8 mouse cellular contexts compared by ENCODE assay signal in the genomic region with DNA sequence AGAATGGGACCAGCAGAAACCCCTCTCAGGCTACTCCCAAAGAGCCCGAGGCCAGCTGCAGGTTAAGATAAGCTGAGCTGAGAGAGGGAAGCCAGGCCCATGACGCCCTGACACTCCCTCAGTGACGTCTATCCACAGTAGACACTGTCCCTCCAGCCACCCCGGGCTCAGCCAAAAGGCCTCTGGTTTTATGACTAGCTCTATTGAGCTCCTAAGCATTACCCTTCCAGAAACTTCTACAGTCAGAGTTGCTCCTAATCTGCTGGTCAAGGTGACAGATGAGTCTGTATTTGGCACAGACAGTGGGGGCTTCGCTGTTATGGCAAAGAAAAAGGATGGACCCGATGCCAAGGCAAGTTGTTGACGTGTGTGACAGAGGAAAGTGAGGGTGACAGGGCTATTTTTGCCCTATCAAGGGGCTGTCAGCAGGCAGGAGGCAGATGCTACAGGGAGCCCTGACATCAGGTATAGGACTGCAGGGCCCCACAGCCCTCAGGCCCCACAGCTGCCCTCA.
DNase-seq lines count a peak whose midpoint lies in the region; ATAC-seq and TF ChIP-seq lines count a peak whose summit lies in the region.

No protein-coding gene starts in this region.

- TF ChIP-seq CTCF in MEL (IDR thresholded peaks at IDR 0.05 in 2 of 3, conservative IDR thresholded peaks at IDR 0.05 in 1 of 3; ENCODE audit: control insufficient read depth in 1 of 3, insufficient read depth in 1 of 3, low read depth in 2 of 3, low read length in 3 of 3, poor library complexity in 1 of 3, severe bottlenecking in 1 of 3), result no peak

- ATAC-seq in frontal cortex, adult (ENCODE audit: low TSS enrichment), result 0 out of 2 replicates have a peak, but pooled peaks have one; percentile 34
- ATAC-seq in heart, embryonic 13.5 days (ENCODE audit: extremely low read depth, insufficient number of reproducible peaks, low FRiP score, low TSS enrichment), result peak; percentile 88
- peak; percentile 99 for ATAC-seq in liver, embryonic 15.5 days (ENCODE audit: insufficient read depth)

- peaks cover 0 to 10% of the 10 kb centered on the region in 2 experiments; a peak in 2 of 4 replicates for H3K36me3 ChIP-seq in MEL (ENCODE audit: control insufficient read depth in 1 of 2, insufficient read depth in 2 of 2, low read length in 2 of 2)
- no peaks in the 10 kb centered on the region for H3K36me3 ChIP-seq in heart, embryonic 13.5 days
- H3K36me3 ChIP-seq in liver, embryonic 15.5 days (replicated peaks), result no peaks in the 10 kb centered on the region

- H3K4me3 ChIP-seq in MEL (ENCODE audit: control insufficient read depth in 1 of 2, insufficient read depth in 1 of 2, low read depth in 2 of 2, low read length in 2 of 2), result peak overlapping the region; percentile 24 to 81
- no peak overlapping the region for H3K4me3 ChIP-seq in heart, embryonic 13.5 days
- H3K4me3 ChIP-seq in liver, embryonic 15.5 days (replicated peaks), result peak overlapping the region; percentile 53

- H3K4me2 ChIP-seq in heart, embryonic 13.5 days, result peak overlapping the region; percentile 28; the same call in 1 of the 2 replicates
- peak overlapping the region; percentile 66 for H3K4me2 ChIP-seq in liver, embryonic 15.5 days

- TF ChIP-seq EP300 in MEL (IDR thresholded peaks at IDR 0.05; ENCODE audit: low read depth in 1 of 2, low read length in 2 of 2), result peak in 1 of 2 experiments; percentile 13; a peak in 2 of 4 replicates

- peak overlapping the region; percentile 59 for H3K27ac ChIP-seq in MEL (ENCODE audit: control insufficient read depth, low read depth, low read length)
- peak overlapping the region; percentile 94 for H3K27ac ChIP-seq in heart, embryonic 13.5 days (replicated peaks)
- H3K27ac ChIP-seq in liver, embryonic 15.5 days (replicated peaks), result peak overlapping the region; percentile 99

- H3K9ac ChIP-seq in MEL (ENCODE audit: control insufficient read depth, low read depth, low read length, poor library complexity, severe bottlenecking), result peak overlapping the region; percentile 51
- 0 out of 2 replicates have a peak overlapping the region, but pooled peaks have one; percentile 29 for H3K9ac ChIP-seq in heart, embryonic 13.5 days
- peak overlapping the region; percentile 65 for H3K9ac ChIP-seq in liver, embryonic 15.5 days

- 12% methylated on average over 7 of the region's 7 CpGs for WGBS in heart, embryonic 13.5 days
- WGBS in liver, embryonic 15.5 days (ENCODE audit: insufficient replicate concordance), result 13% methylated on average over 7 of the region's 7 CpGs

- no peaks in the 10 kb centered on the region for H3K79me2 ChIP-seq in MEL (ENCODE audit: control insufficient read depth, insufficient read depth, low read length, poor library complexity)

- H3K27me3 ChIP-seq in MEL (ENCODE audit: control insufficient read depth in 1 of 2, insufficient read depth in 2 of 2, low read length in 2 of 2), result peaks cover 0 to 3% of the 10 kb centered on the region in 2 experiments; a peak in 1 of 4 replicates
- H3K27me3 ChIP-seq in heart, embryonic 13.5 days (replicated peaks), result no peaks in the 10 kb centered on the region
- H3K27me3 ChIP-seq in liver, embryonic 15.5 days, result 0 out of 2 replicates have a peak, but pooled peaks cover 6% of the 10 kb centered on the region

- no peak for DNase-seq in frontal cortex, postnatal 25 days (ENCODE audit: low spot score in 2 of 2)
- peak; percentile 77 for DNase-seq in MEL (ENCODE audit: low read depth, low spot score)
- no peak for DNase-seq in cerebellum, adult 9-11 months
- no peak for DNase-seq in adrenal gland, adult 18-20 months (ENCODE audit: low spot score in 2 of 2)
- DNase-seq in layer of hippocampus, adult 18-20 months (ENCODE audit: low spot score in 2 of 2), result no peak

- no peak for TF ChIP-seq RAD21 in MEL (IDR thresholded peaks at IDR 0.05; ENCODE audit: low read depth, low read length)

- no peaks in the 10 kb centered on the region for H3K9me3 ChIP-seq in MEL (replicated peaks; ENCODE audit: insufficient read depth, low read length)
- H3K9me3 ChIP-seq in heart, embryonic 13.5 days, result no peaks in the 10 kb centered on the region
- no peaks in the 10 kb centered on the region for H3K9me3 ChIP-seq in liver, embryonic 15.5 days (replicated peaks)

- H3K4me1 ChIP-seq in MEL (ENCODE audit: control insufficient read depth in 1 of 2, insufficient read depth in 2 of 2, low read length in 2 of 2), result peaks cover 6 to 16% of the 10 kb centered on the region in 2 experiments
- H3K4me1 ChIP-seq in heart, embryonic 13.5 days, result peaks cover 56% of the 10 kb centered on the region
- H3K4me1 ChIP-seq in liver, embryonic 15.5 days (replicated peaks), result peaks cover 73% of the 10 kb centered on the region

- TF ChIP-seq POLR2A in MEL (IDR thresholded peaks at IDR 0.05; ENCODE audit: control insufficient read depth in 1 of 2, insufficient read depth in 1 of 2, low read depth in 1 of 2, low read length in 2 of 2, poor library complexity in 1 of 2), result no peak

TF ChIP-seq in MEL, 35 proteins besides CTCF, POLR2A, EP300 and RAD21:
- TF ChIP-seq ETS1 (IDR thresholded peaks at IDR 0.05; ENCODE audit: low read depth, low read length) (peak; percentile 73), BHLHE40 (IDR thresholded peaks at IDR 0.05; ENCODE audit: borderline replicate concordance, low read depth, low read length) (no peak), MAFK (IDR thresholded peaks at IDR 0.05; ENCODE audit: borderline replicate concordance, low read depth, low read length) (no peak), E2F4 (IDR thresholded peaks at IDR 0.05; ENCODE audit: borderline replicate concordance, low read depth, low read length) (no peak), TBP (IDR thresholded peaks at IDR 0.05; ENCODE audit: low read depth, low read length) (0 out of 2 replicates have a peak, but pooled peaks have one; percentile 20), KAT2A (conservative IDR thresholded peaks at IDR 0.05; ENCODE audit: low read depth, low read length) (no peak), MYB (IDR thresholded peaks at IDR 0.05; ENCODE audit: low read depth, low read length) (no peak), TAL1 (IDR thresholded peaks at IDR 0.05; ENCODE audit: low read length) (peak; percentile 91), MEF2A (IDR thresholded peaks at IDR 0.05; ENCODE audit: extremely low read depth, insufficient replicate concordance, low read depth, low read length, poor library complexity, severe bottlenecking) (no peak), MAX (IDR thresholded peaks at IDR 0.05; ENCODE audit: low read length) (no peak), ELF1 (IDR thresholded peaks at IDR 0.05; ENCODE audit: low read depth, low read length) (no peak), ZNF384 (IDR thresholded peaks at IDR 0.05; ENCODE audit: low read depth, low read length) (no peak), TCF12 (IDR thresholded peaks at IDR 0.05; ENCODE audit: low read depth, low read length) (peak; percentile 51; the same call in 1 of the 2 replicates), NRF1 (IDR thresholded peaks at IDR 0.05; ENCODE audit: insufficient read depth, low read depth, low read length, poor library complexity, severe bottlenecking) (no peak), USF2 (IDR thresholded peaks at IDR 0.05; ENCODE audit: borderline replicate concordance in 1 of 2, insufficient read depth in 1 of 2, low read depth in 1 of 2, low read length in 2 of 2) (no peak), GATA1 (IDR thresholded peaks at IDR 0.05; ENCODE audit: low read depth, low read length) (peak; percentile 53; the same call in 1 of the 2 replicates)

Comparison
In these comparisons a context has a peak if more than half of its experiments do, and no peak if none do; other contexts are left out.
1. ATAC-seq: peak in every context shown above with its lines; median percentile 99 in liver, embryonic 15.5 days; 88 in heart, embryonic 13.5 days; 34 in frontal cortex, adult.